Mouse (Mus musculus): ENCODE results near the gene Vamp3. TPM values are rescaled to one million over a fixed set of nuclear protein-coding genes. Genes with fewer than 3 reads are reported as not detected.

Vamp3 gene
- polyA plus RNA-seq, 1 experiment from 2014 or later, result 111 TPM

GRCm38 (mm10) chr4:151005656-151006318 lies 52.0 kb downstream of the Vamp3 start:
- Histone ChIP-seq H3K27ac (no peak overlapping the region), H3K9me3 (no peaks in the 10 kb centered on the region), H3K27me3 (no peaks in the 10 kb centered on the region), H3K36me3 (no peaks in the 10 kb centered on the region), H3K4me1 (no peaks in the 10 kb centered on the region), H3K4me3 (no peak overlapping the region), H3K9ac (no peak overlapping the region), H3K4me2 (replicated peaks) (no peak overlapping the region)
- WGBS, result 93% methylated on average over 13 of the region's 13 CpGs
- no peak for ATAC-seq (ENCODE audit: insufficient number of reproducible peaks, insufficient read depth, low FRiP score, low TSS enrichment)

GRCm38 (mm10) chr4:151001397-151001796 lies 56.4 kb downstream of the Vamp3 start:
- H3K27ac ChIP-seq, result no peak overlapping the region
- H3K4me2 ChIP-seq (replicated peaks), result no peak overlapping the region
- no peak overlapping the region for H3K4me3 ChIP-seq
- ATAC-seq (ENCODE audit: insufficient number of reproducible peaks, insufficient read depth, low FRiP score, low TSS enrichment), result no peak
- no peaks in the 10 kb centered on the region for H3K27me3 ChIP-seq
- H3K4me1 ChIP-seq, result no peaks in the 10 kb centered on the region
- H3K9ac ChIP-seq, result no peak overlapping the region
- no peaks in the 10 kb centered on the region for H3K9me3 ChIP-seq
- 71% methylated on average over 13 of the region's 13 CpGs for WGBS
- H3K36me3 ChIP-seq, result no peaks in the 10 kb centered on the region

GRCm38 (mm10) chr4:150998626-150999025 lies 59.1 kb downstream of the Vamp3 start:
- ATAC-seq (ENCODE audit: insufficient number of reproducible peaks, insufficient read depth, low FRiP score, low TSS enrichment), result no peak
- WGBS, result 88% methylated on average over 9 of the region's 9 CpGs
- Histone ChIP-seq H3K4me3 (no peak overlapping the region), H3K36me3 (no peaks in the 10 kb centered on the region), H3K4me2 (replicated peaks) (no peak overlapping the region), H3K9me3 (no peaks in the 10 kb centered on the region), H3K27me3 (no peaks in the 10 kb centered on the region), H3K27ac (no peak overlapping the region), H3K9ac (no peak overlapping the region), H3K4me1 (no peaks in the 10 kb centered on the region)

Other genes starting within 250 kb of the Vamp3 start
- 26.9 and 27.8 TPM in 2 replicates for gene Errfi1, start 204.0 kb downstream of the Vamp3 start, polyA plus RNA-seq (2016; fragmentation: Nextera tagmentation; extraction: Ambion mirVana)
- 425 and 444 TPM in 2 replicates for gene Park7, start 143.5 kb downstream of the Vamp3 start, polyA plus RNA-seq (2016; fragmentation: Nextera tagmentation; extraction: Ambion mirVana)
- gene Tnfrsf9, start 143.4 kb downstream of the Vamp3 start, polyA plus RNA-seq (2016; fragmentation: Nextera tagmentation; extraction: Ambion mirVana), result 0.29 and 1.0 TPM in 2 replicates
- gene Uts2, start 60.9 kb downstream of the Vamp3 start, polyA plus RNA-seq (2016; fragmentation: Nextera tagmentation; extraction: Ambion mirVana), result not detected in 2 replicates
- gene Per3, start 13.3 kb downstream of the Vamp3 start, polyA plus RNA-seq (2016; fragmentation: Nextera tagmentation; extraction: Ambion mirVana), result 6.8 and 8.1 TPM in 2 replicates
- not detected in 2 replicates for gene Gm13090, start 31.6 kb upstream of the Vamp3 start, polyA plus RNA-seq (2016; fragmentation: Nextera tagmentation; extraction: Ambion mirVana)

Data from embryonic facial prominence, embryonic 12.5 days (tissue).